In genomic region chr1:90843836-90844235, GRCm38 (mm10) we compare ENCODE assay signal across 9 mouse cellular contexts. TPM values are rescaled to one million over a fixed set of nuclear protein-coding genes. Genes with fewer than 3 reads are reported as not detected.
DNase-seq lines count a peak whose midpoint lies in the region; ATAC-seq and TF ChIP-seq lines count a peak whose summit lies in the region.
"Had no signal": no experiment of that assay in that cellular context is flagged by ENCODE, and none has a peak within 500 bp of the region (broad histone marks: within the 10 kb centered on the region; RNA-seq: fewer than 3 reads in every experiment).

TSS of gene Col6a3 (minus strand) at chr1:90843971.

- H3K4me2 ChIP-seq in heart, postnatal 0 days (ENCODE audit: low read depth, low read length): peak within 1 kb of the TSS; percentile 54

- no peaks in the 10 kb centered on the region for H3K36me3 ChIP-seq in embryonic facial prominence, embryonic 10.5 days (replicated peaks)
- H3K36me3 ChIP-seq in heart, postnatal 0 days (replicated peaks; ENCODE audit: control insufficient read depth, insufficient read depth, low read length): no peaks in the 10 kb centered on the region
- no peaks in the 10 kb centered on the region for H3K36me3 ChIP-seq in limb, embryonic 10.5 days

- peaks cover 31% of the 10 kb centered on the region for H3K4me1 ChIP-seq in embryonic facial prominence, embryonic 10.5 days
- H3K4me1 ChIP-seq in heart, postnatal 0 days (ENCODE audit: control insufficient read depth, insufficient read depth): peaks cover 3% of the 10 kb centered on the region; the same call in 1 of the 2 replicates
- H3K4me1 ChIP-seq in limb, embryonic 10.5 days: peaks cover 38% of the 10 kb centered on the region

- H3K27ac ChIP-seq in embryonic facial prominence, embryonic 10.5 days (replicated peaks): peak within 1 kb of the TSS; percentile 77
- H3K27ac ChIP-seq in heart, postnatal 0 days (ENCODE audit: low read depth): peak within 1 kb of the TSS; percentile 50; the same call in 1 of the 2 replicates
- H3K27ac ChIP-seq in limb, embryonic 10.5 days: peak within 1 kb of the TSS; percentile 81
- H3K27ac ChIP-seq: liver, embryonic 14.5 days had no signal

- 50% methylated on average over 4 of the region's 4 CpGs for WGBS in embryonic facial prominence, embryonic 10.5 days
- WGBS in heart, postnatal 0 days: 47% methylated on average over 4 of the region's 4 CpGs
- WGBS in limb, embryonic 10.5 days: 51% methylated on average over 4 of the region's 4 CpGs

- no peak for TF ChIP-seq CTCF in heart, postnatal 0 days (IDR thresholded peaks at IDR 0.05; ENCODE audit: low read depth)

- peak; percentile 67 for ATAC-seq in heart, postnatal 0 days (ENCODE audit: insufficient read depth, low read depth)
- no peak for ATAC-seq in megakaryocyte-erythroid progenitor cell, adult 5-6 weeks (replicated peaks; ENCODE audit: low FRiP score, low TSS enrichment, poor library complexity, severe bottlenecking)
- ATAC-seq in monocyte, adult 5-6 weeks (replicated peaks; ENCODE audit: insufficient number of reproducible peaks, low FRiP score, low TSS enrichment, poor library complexity, severe bottlenecking): no peak

- H3K27me3 ChIP-seq in embryonic facial prominence, embryonic 10.5 days (replicated peaks; ENCODE audit: low read depth, poor library complexity, severe bottlenecking): no peaks in the 10 kb centered on the region; the same call in 1 of the 2 replicates
- no peaks in the 10 kb centered on the region for H3K27me3 ChIP-seq in heart, postnatal 0 days (ENCODE audit: control insufficient read depth, insufficient read depth, low read length)
- no peaks in the 10 kb centered on the region for H3K27me3 ChIP-seq in limb, embryonic 10.5 days (ENCODE audit: low read depth, poor library complexity, severe bottlenecking)

- TF ChIP-seq EP300 in heart, postnatal 0 days (IDR thresholded peaks at IDR 0.05; ENCODE audit: low read depth): no peak

- peak within 1 kb of the TSS; percentile 42 for H3K4me3 ChIP-seq in embryonic facial prominence, embryonic 10.5 days
- H3K4me3 ChIP-seq in heart, postnatal 0 days (ENCODE audit: low read depth, low read length): peak within 1 kb of the TSS; percentile 29
- H3K4me3 ChIP-seq in limb, embryonic 10.5 days: peak within 1 kb of the TSS; percentile 29

- DNase-seq in adipocyte (ENCODE audit: low spot score): peak; percentile 91
- DNase-seq in embryonic facial prominence, embryonic 10.5 days (ENCODE audit: low spot score): peak; percentile 43
- peak; percentile 31 for DNase-seq in heart, postnatal 0 days (ENCODE audit: low spot score)
- peak; percentile 45 for DNase-seq in limb, embryonic 10.5 days (ENCODE audit: low spot score)
- DNase-seq in ovary, adult 18-20 months (ENCODE audit: low spot score): peak; percentile 40
- DNase-seq in c-Kit-positive CD71-positive TER-119-positive erythroid progenitor cells, embryonic 14.5 days (ENCODE audit: low spot score): no peak

- H3K9ac ChIP-seq in heart, postnatal 0 days (replicated peaks; ENCODE audit: low read depth, low read length): peak within 1 kb of the TSS; percentile 4; the same call in 1 of the 2 replicates
- H3K9ac ChIP-seq: liver, embryonic 14.5 days had no signal

- H3K9me3 ChIP-seq in embryonic facial prominence, embryonic 10.5 days: no peaks in the 10 kb centered on the region
- H3K9me3 ChIP-seq in heart, postnatal 0 days (replicated peaks; ENCODE audit: control insufficient read depth, low read length): no peaks in the 10 kb centered on the region
- H3K9me3 ChIP-seq in limb, embryonic 10.5 days (replicated peaks): no peaks in the 10 kb centered on the region

RNA-seq across cellular contexts. Expression of gene Col6a3, which starts in this region (rescaled TPM):
- 3.5 and 6.6 TPM in 2 replicates for polyA plus RNA-seq in embryonic facial prominence, embryonic 10.5 days (2016; fragmentation: Nextera tagmentation; extraction: Ambion mirVana)
- total RNA-seq in heart, postnatal 0 days (2014; rRNA removed; ENCODE audit: low replicate concordance): 81.7 and 110 TPM in 2 replicates
- 14.2 and 15.1 TPM in 2 replicates for polyA plus RNA-seq in heart, postnatal 0 days (2015; fragmentation: Nextera tagmentation; extraction: Ambion mirVana)
- polyA plus RNA-seq in limb, embryonic 10.5 days (2016; fragmentation: Nextera tagmentation; extraction: Ambion mirVana): 2.8 and 5.6 TPM in 2 replicates
- not detected in 2 replicates for total RNA-seq in megakaryocyte-erythroid progenitor cell, adult 5-6 weeks (2014; fragmentation: Nextera tagmentation)
- total RNA-seq in megakaryocyte-erythroid progenitor cell, adult 5-6 weeks (2017): not detected in 2 replicates
- not detected in 3 replicates for total RNA-seq in monocyte, adult 5-6 weeks (2017)

Comparison
In these comparisons a context has a peak if more than half of its experiments do, and no peak if none do; other contexts are left out.
1. RNA of gene Col6a3 (total RNA-seq): 81.7 to 110 TPM in heart, postnatal 0 days; not detected in megakaryocyte-erythroid progenitor cell, adult 5-6 weeks and not detected in monocyte, adult 5-6 weeks; every median in the first group is over 10 times any median in the second.
2. Peak in every context shown above with its lines, with median percentiles within 50 percentile points of each other: H3K27ac ChIP-seq and H3K4me3 ChIP-seq.